Mouse (Mus musculus) ES-Bruce4 (cell line): ENCODE data around the gene Anks1b.

Source experiments
- CTCF ChIP-seq: IDR thresholded peaks from one replicate; pipeline ENCODE4 v1.8.1; 2011; ENCODE audit warnings: low read depth, low read length
- POLR2A ChIP-seq: IDR thresholded peaks from one replicate; pipeline ENCODE4 v1.8.1; 2011; ENCODE audit warnings: low read length; ENCODE audit not compliant: insufficient read depth

DNA sequence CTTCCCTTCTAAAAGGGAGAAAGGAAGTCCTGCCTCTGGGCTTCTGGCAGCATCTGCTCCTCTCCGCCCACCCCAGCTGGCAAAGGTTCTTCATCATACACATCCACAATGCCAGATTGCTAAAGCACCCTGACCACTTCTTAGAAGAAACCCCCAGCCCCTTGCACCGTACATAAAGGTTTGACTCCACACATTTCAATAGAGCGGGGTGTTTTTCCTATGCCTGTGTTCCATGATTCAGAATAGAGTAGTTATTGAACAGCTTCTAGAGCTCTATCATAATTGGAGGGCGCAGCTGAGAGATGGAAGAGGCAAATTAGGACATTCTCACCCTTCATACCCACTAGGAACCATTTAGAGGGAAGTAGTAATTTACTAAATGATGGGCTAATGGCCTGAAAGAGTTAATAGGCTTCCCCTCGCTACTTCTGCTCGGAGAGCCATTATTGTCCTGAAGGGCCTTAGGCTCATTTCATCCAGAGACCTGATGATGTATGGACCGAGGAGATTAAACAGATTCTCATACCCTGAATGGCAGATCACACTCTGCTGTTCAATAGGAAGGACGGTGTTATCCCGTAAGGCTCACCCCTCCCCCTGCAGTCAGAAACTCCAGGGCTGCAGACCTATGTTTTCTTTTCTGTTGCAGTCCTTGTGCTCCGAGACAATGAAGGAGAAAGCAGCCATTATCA is 945.1 kb downstream of the Anks1b start:
- TF ChIP-seq CTCF (no peak), POLR2A (no peak)
